Comparison of ENCODE assay signal across 9 mouse cellular contexts in the genomic region with DNA sequence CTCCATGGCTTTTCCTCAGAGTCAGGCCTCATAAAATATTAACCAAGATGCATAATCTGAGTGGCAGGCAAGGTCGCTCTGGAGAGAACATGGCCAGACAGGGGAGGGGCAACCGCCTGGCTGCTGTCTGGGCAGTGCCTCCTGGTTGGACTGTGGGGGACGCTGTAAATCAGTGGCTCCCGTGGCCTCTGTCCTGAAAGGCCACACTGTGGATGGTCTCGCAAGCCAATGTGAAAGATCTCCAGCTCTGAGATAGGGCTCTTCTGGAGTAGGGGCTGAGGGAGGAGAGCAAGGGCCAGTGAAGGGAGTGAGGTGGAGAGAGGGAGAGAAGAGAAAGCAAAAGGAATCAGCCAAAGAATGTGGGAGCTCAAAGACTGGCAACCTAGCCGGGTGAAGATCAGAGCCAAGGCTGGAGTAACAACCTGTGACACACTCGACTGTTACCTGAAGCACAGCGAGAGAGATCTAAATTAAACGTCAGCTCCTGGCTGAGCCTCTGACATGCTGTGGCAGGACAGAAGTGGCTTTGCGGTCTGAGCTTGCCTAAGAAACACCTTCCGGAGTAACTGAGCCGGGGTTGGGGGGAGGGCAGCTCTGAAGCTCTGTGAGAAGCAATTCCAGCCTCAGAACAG.
DNase-seq lines count a peak whose midpoint lies in the region; ATAC-seq lines count a peak whose summit lies in the region.
"Had no signal": no experiment of that assay in that cellular context is flagged by ENCODE, and none has a peak within 500 bp of the region (broad histone marks: within the 10 kb centered on the region; RNA-seq: fewer than 3 reads in every experiment).

No protein-coding gene starts in this region.

- H3K27ac ChIP-seq in hindbrain, embryonic 11.5 days (ENCODE audit: low read depth, low read length) = peak overlapping the region; percentile 24
- H3K27ac ChIP-seq in limb, embryonic 12.5 days = peak overlapping the region; percentile 83
- peak overlapping the region; percentile 72 for H3K27ac ChIP-seq in midbrain, embryonic 12.5 days (replicated peaks)
- H3K27ac ChIP-seq: macrophage had no signal

- ATAC-seq in hindbrain, embryonic 11.5 days (ENCODE audit: low FRiP score) = no peak
- peak; percentile 30; the same call in 1 of the 2 replicates for ATAC-seq in limb, embryonic 12.5 days (ENCODE audit: insufficient number of reproducible peaks, insufficient read depth, low FRiP score, low TSS enrichment, low read depth)
- peak; percentile 71 for ATAC-seq in midbrain, embryonic 12.5 days (ENCODE audit: low FRiP score, low read depth)

- no peaks in the 10 kb centered on the region for H3K36me3 ChIP-seq in hindbrain, embryonic 11.5 days (ENCODE audit: control insufficient read depth, insufficient read depth, low read length)
- H3K36me3 ChIP-seq in limb, embryonic 12.5 days = no peaks in the 10 kb centered on the region
- H3K36me3 ChIP-seq in midbrain, embryonic 12.5 days = no peaks in the 10 kb centered on the region

- 0 out of 2 replicates have a peak overlapping the region, but pooled peaks have one; percentile 11 for H3K9ac ChIP-seq in hindbrain, embryonic 11.5 days (ENCODE audit: low read depth, low read length)
- H3K9ac ChIP-seq in limb, embryonic 12.5 days (replicated peaks) = 0 out of 2 replicates have a peak overlapping the region, but pooled peaks have one; percentile 19
- no peak overlapping the region for H3K9ac ChIP-seq in midbrain, embryonic 12.5 days (replicated peaks)

- H3K4me2 ChIP-seq in hindbrain, embryonic 11.5 days (replicated peaks; ENCODE audit: low read depth, low read length) = no peak overlapping the region
- peak overlapping the region; percentile 27 for H3K4me2 ChIP-seq in limb, embryonic 12.5 days
- no peak overlapping the region for H3K4me2 ChIP-seq in midbrain, embryonic 12.5 days (replicated peaks)

- peak; percentile 43 for DNase-seq in adrenal gland, postnatal 10 days
- peak; percentile 17 for DNase-seq in hindbrain, embryonic 11.5 days (ENCODE audit: low spot score)
- DNase-seq in thymus, postnatal 4 days = peak; percentile 66
- no peak for DNase-seq in frontal cortex, postnatal 14 days (ENCODE audit: low spot score in 2 of 2)
- DNase-seq in testis, postnatal 10 days (ENCODE audit: low spot score) = no peak
- no peak for DNase-seq in right cerebral cortex, adult 2 months (ENCODE audit: low spot score in 2 of 2)

- H3K4me3 ChIP-seq in hindbrain, embryonic 11.5 days (ENCODE audit: low read depth, low read length) = no peak overlapping the region
- no peak overlapping the region for H3K4me3 ChIP-seq in limb, embryonic 12.5 days (replicated peaks)
- no peak overlapping the region for H3K4me3 ChIP-seq in midbrain, embryonic 12.5 days

- H3K27me3 ChIP-seq in hindbrain, embryonic 11.5 days (ENCODE audit: control insufficient read depth, insufficient read depth, low read length) = no peaks in the 10 kb centered on the region
- H3K27me3 ChIP-seq in limb, embryonic 12.5 days = no peaks in the 10 kb centered on the region
- no peaks in the 10 kb centered on the region for H3K27me3 ChIP-seq in midbrain, embryonic 12.5 days

- no peaks in the 10 kb centered on the region for H3K9me3 ChIP-seq in hindbrain, embryonic 11.5 days (ENCODE audit: control insufficient read depth, low read length)
- no peaks in the 10 kb centered on the region for H3K9me3 ChIP-seq in limb, embryonic 12.5 days
- H3K9me3 ChIP-seq in midbrain, embryonic 12.5 days = no peaks in the 10 kb centered on the region

- 67% methylated on average over 12 of the region's 12 CpGs for WGBS in hindbrain, embryonic 11.5 days
- WGBS in limb, embryonic 12.5 days = 13% methylated on average over 12 of the region's 12 CpGs
- WGBS in midbrain, embryonic 12.5 days = 67% methylated on average over 12 of the region's 12 CpGs

- H3K4me1 ChIP-seq in hindbrain, embryonic 11.5 days (replicated peaks; ENCODE audit: control insufficient read depth, insufficient read depth, low read length) = peaks cover 7% of the 10 kb centered on the region
- peaks cover 26% of the 10 kb centered on the region for H3K4me1 ChIP-seq in limb, embryonic 12.5 days (replicated peaks)
- peaks cover 29% of the 10 kb centered on the region for H3K4me1 ChIP-seq in midbrain, embryonic 12.5 days

Comparison
In these comparisons a context has a peak if more than half of its experiments do, and no peak if none do; other contexts are left out.
1. DNase-seq: peak in adrenal gland, postnatal 10 days (single experiment), hindbrain, embryonic 11.5 days (single experiment) and thymus, postnatal 4 days (single experiment); none in frontal cortex, postnatal 14 days (0 of 2), testis, postnatal 10 days (single experiment) and right cerebral cortex, adult 2 months (0 of 2).
2. H3K27ac ChIP-seq: peak in every context shown above with its lines; median percentile 83 in limb, embryonic 12.5 days; 72 in midbrain, embryonic 12.5 days; 24 in hindbrain, embryonic 11.5 days.